In genomic region chr2:161108933-161109371, GRCm38 (mm10) we compare ENCODE assay signal across 8 mouse cellular contexts. TPM values are rescaled to one million over a fixed set of nuclear protein-coding genes. Genes with fewer than 3 reads are reported as not detected.
DNase-seq lines count a peak whose midpoint lies in the region; ATAC-seq lines count a peak whose summit lies in the region.

Gene Chd6 (minus strand): TSS chr2:161109075.

- H3K9me3 ChIP-seq in hindbrain, embryonic 14.5 days (ENCODE audit: control insufficient read depth, low read length) = no peaks in the 10 kb centered on the region

- peak within 1 kb of the TSS; percentile 94 for H3K4me3 ChIP-seq in hindbrain, embryonic 14.5 days (replicated peaks; ENCODE audit: low read length)

- WGBS in hindbrain, embryonic 14.5 days = under 1% methylated on average over 27 of the region's 27 CpGs

- no peaks in the 10 kb centered on the region for H3K27me3 ChIP-seq in hindbrain, embryonic 14.5 days (ENCODE audit: control insufficient read depth, insufficient read depth, low read length)

- peak within 1 kb of the TSS; percentile 69 for H3K4me2 ChIP-seq in hindbrain, embryonic 14.5 days (replicated peaks)

- no peaks in the 10 kb centered on the region for H3K36me3 ChIP-seq in hindbrain, embryonic 14.5 days (replicated peaks; ENCODE audit: control insufficient read depth, insufficient read depth)

- peak; percentile 98 for ATAC-seq in hindbrain, embryonic 14.5 days (ENCODE audit: low FRiP score)

- H3K9ac ChIP-seq in hindbrain, embryonic 14.5 days = peak within 1 kb of the TSS; percentile 83

- H3K27ac ChIP-seq in hindbrain, embryonic 14.5 days = peak within 1 kb of the TSS; percentile 95

- DNase-seq in R1 (ENCODE audit: low read depth, low spot score) = peak; percentile 100
- peak; percentile 99 for DNase-seq in cerebellum, postnatal 25 days
- DNase-seq in frontal cortex, postnatal 25 days (ENCODE audit: low spot score in 2 of 2) = peak; percentile 97 to 98
- DNase-seq in hindbrain, embryonic 14.5 days (ENCODE audit: low spot score) = peak; percentile 99
- DNase-seq in layer of hippocampus, postnatal 36 days = peak; percentile 99
- DNase-seq in lung, postnatal 36 days = peak; percentile 99
- peak; percentile 100 for DNase-seq in retina, postnatal 1 day
- peak; percentile 96 to 98 for DNase-seq in urinary bladder, adult 18-20 months (ENCODE audit: low spot score in 2 of 2)

- H3K4me1 ChIP-seq in hindbrain, embryonic 14.5 days (replicated peaks; ENCODE audit: control insufficient read depth, insufficient read depth, low read length) = peaks cover 23% of the 10 kb centered on the region

RNA-seq across cellular contexts. Expression of gene Chd6, which starts in this region (rescaled TPM):
- polyA plus RNA-seq in hindbrain, embryonic 14.5 days (2014; fragmentation: Nextera tagmentation; extraction: Ambion mirVana) = 31.5 and 31.8 TPM in 2 replicates
- 10 to 100 TPM; 50.9 to 52.1 TPM for total RNA-seq in layer of hippocampus, postnatal 36 days (2021)

Comparison
In these comparisons a context has a peak if more than half of its experiments do, and no peak if none do; other contexts are left out.
1. Peak in every context shown above with its lines: DNase-seq, ATAC-seq, H3K4me3 ChIP-seq and H3K27ac ChIP-seq.